Mouse (Mus musculus) brain, embryonic 14.5 days (tissue): ENCODE results near the gene Smc4. TPM values are rescaled to one million over a fixed set of nuclear protein-coding genes. Genes with fewer than 3 reads are reported as not detected.

Source experiments
- DNase-seq: peaks from one replicate; pipeline ENCODE4 v3.0.0-alpha.2; 2011; ENCODE audit warnings: low read depth
- CTCF ChIP-seq: fragments of 200-500 bp; IDR thresholded peaks from 2 replicates; pipeline ENCODE4 v1.5.1; 2012; ENCODE audit warnings: inconsistent platforms, mild to moderate bottlenecking, moderate library complexity, borderline replicate concordance; ENCODE audit not compliant: insufficient read depth, insufficient read length; ENCODE audit errors: extremely low read depth
- POLR2A ChIP-seq: fragments of 200-500 bp; IDR thresholded peaks from 2 replicates; pipeline ENCODE4 v1.6.1; 2012; ENCODE audit warnings: mild to moderate bottlenecking, inconsistent platforms, borderline replicate concordance; ENCODE audit not compliant: poor library complexity, insufficient read depth, insufficient read length, severe bottlenecking; ENCODE audit errors: extremely low read depth
- polyA plus RNA-seq: library from polyadenylated mRNA; depleted of rRNA; stranded (reverse); fragments of >200 nt; gene quantifications from 2 replicates; pipeline ENCODE4 v1.2.3, GENCODE M21; 2012; rRNA removed

The Smc4 gene
- polyA plus RNA-seq, result 21.2 and 22.0 TPM in 2 replicates

DNA sequence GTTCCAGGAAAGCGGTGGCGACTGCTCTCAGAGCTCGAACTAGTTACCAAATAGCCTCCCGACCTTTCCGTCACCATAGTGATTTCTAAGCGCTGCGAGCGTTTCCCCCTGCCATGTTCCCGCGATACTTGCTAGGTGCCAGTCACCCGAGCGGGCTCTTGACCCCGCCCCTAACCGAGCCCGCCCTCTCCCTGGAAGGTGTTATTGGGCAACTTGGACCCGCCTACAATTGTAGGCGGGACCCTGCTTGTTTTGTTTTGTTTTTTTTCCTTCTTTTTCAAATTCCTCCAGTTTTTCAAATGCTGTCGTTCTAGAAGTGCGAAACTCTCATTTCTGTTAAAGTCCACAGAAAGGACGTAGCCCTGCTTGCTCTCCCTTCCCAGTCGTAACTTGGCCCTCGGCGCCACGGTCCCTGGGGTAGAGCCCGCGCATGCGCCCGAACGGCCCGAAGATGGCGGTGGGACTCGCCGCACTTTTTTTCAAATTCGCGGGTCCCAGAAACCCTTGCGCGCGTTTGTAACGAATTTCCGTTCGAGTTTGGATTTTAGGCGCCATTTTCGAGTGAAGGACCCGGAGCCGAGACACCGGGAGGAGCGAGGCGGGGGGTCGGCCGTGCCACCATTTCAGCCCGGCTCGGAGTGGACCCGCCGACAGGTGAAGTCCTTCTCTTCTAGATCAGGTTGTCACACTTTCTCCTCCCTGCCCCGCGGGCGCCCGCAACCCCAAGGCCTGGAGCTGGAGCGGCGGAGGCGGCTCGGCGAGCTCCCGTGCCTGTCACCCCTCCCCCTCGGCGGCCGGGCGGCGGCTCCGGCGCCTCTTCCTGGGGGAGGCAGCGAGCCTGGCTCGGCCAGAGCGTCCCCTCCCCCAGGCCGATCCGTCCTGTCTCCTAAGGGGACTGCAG, at the start of gene Smc4, which contains the start of gene Ift80:
Gene Smc4, plus strand, starts transcription at position 302 of the 901 bp plus-strand sequence.
Gene Ift80, minus strand, starts transcription at position 134 of the 901 bp plus-strand sequence.
- peak; percentile 99 for DNase-seq
- TF ChIP-seq CTCF (no peak), POLR2A (no peak)

DNA sequence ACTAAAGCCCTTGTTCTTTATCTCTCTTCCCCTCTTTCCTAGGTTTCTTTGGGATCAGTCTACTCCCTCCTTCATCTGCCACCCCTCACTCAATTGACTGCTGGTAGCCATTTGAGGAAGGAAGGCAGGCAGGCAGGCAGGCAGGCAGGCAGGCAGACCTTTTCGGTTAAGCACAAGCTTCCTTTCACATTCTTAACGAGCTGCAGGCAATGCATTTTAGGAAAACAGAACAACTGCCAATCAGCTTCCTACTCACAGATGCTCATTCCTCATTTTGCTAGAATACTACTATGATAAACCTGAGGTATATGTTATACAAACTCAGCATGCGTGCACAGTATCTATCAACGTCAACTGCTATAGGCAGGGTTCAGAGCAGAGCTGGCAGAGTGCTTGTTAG, 48.1 kb upstream of the Smc4 start:
- TF ChIP-seq CTCF, result no peak
- TF ChIP-seq POLR2A, result no peak
- DNase-seq, result no peak

DNA sequence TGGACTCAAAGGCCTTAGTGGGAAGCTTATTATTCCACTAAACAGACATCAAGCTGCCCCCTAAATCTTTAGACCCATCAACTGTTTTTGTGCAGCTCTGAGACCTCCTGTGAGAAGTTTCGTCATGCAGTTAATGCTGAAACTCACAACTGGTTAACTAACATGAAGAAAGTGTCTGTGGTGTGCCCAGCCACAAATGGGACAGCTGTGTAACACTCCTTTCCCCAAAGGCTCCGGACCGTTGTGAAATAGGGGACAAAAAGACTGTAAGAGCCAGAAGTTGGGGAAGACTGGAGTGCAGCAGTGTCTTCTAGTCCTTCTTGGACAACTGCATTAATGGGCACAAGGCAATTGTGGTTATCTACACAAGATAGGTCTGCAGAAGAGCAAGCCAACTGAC, 47.1 kb upstream of the Smc4 start:
- TF ChIP-seq POLR2A (no peak), CTCF (no peak)
- DNase-seq, result no peak

DNA sequence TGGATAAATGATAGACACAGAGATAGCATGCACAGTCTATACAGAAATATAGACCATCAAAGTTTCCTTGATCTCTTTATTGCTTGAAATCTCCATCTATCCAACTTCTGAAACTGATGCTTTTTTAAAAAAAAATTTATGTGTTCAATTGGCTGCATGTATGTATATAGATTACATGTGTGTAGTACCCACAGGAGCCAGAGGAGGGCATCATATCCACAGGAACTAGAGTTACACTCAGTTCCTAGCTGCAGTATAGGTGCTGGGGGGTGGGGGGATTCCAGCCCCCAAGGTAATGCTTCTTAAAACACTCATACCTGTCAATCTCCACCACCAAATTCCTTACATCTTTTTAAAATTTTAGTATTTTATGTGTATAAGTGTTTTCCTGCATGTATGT, 39.9 kb upstream of the Smc4 start:
- DNase-seq, result no peak
- TF ChIP-seq CTCF, result peak; percentile 4; the same call in 1 of the 2 replicates
- TF ChIP-seq POLR2A, result no peak

DNA sequence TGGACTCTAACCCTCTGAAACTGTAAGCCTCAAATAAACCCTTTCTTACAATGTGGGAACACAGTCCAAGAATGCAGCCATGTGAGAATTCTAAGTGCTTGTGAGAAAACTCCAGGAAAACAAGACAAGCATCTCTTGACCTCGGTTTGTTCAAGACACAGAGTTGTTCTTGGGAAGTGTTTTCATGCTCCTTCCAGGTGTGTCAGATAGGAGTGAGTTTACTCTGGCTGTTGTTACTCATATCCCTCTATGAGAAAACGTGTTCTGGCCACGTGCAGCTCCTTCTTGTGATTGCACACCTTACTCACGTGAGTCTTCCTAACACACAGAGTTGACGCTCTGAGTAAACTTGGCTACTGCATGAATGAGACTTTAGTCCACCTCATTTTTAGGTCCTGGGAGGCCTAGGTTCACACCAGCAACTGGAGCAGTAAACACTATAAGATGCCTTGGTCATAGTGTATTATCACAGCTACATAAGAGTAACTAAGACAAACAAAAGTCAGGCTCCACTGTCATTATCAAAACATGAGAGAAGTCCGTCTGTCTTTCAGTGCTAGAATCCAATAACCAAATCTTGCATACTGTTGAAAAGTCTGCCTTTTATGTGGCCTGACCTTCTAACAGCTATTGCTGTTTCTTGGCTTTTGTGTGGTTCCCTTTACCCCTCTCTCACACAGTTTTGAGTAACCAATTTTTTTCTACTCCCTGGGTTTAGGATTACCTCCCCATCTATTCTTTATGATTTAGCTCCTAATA, 37.8 kb upstream of the Smc4 start:
- TF ChIP-seq POLR2A (no peak), CTCF (no peak)
- no peak for DNase-seq

DNA sequence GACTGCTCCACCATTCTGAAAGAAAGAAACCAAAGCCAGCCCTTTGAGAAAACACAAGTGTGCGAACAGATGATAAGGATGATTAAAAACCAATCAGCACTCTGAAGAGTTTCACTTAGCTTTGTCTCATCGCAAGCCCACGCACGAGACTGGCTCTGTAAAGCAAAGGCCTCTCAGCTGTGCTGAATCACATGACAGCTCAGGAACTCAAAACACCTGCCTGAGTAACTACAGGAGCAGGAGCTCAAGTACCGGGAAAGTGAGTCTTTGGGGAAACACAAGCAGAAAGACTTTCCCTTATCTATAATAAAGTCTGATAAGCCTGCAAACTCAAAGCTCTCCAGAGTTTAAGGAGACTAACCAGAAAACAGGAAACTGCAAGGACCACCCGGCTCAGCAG, 37.1 kb upstream of the Smc4 start:
- DNase-seq, result no peak
- TF ChIP-seq CTCF, result no peak
- TF ChIP-seq POLR2A, result no peak

DNA sequence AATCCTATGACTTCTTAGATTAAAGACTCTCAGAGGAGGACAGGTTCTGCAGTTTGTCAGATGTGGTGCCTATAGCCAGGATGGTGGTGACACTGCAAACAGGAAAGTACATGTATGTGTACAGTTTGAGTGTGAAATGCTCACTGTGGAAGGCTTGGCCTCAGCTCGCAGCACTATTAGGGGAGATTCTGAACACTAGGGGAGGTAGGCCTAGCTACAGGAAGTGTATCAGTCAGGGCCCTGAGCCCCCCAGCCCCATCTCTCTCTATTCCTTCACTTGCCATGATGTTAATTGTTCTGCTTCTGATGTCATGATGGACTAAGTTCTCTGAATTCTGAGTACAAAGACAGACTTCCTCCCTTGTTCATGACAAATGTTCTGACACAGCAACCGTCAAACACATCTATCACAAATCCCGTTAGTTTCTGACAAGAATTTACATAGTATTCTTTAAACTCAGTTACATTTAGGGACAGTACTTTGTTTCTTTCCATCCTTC, 35.4 kb upstream of the Smc4 start:
- DNase-seq, result no peak
- TF ChIP-seq CTCF, result no peak
- no peak for TF ChIP-seq POLR2A

DNA sequence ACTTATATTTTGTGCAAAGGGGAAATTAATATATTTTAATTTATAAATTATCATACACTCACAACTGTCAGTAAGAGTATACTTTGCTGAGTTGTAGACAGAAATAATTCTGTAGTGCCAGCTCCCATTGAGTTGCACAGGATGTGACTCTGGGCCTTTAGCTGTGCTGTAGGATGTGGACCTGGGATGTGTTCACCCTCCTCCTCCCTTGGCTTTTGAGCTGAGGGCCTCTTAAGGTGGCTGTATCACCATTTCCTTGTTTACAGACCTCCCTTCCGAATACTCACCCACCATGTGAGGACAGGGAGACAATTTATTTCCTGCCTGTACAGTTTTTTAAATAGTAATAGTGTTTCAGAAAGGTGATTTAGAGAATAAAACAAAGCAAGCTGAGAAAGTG, 31.0 kb upstream of the Smc4 start:
- no peak for TF ChIP-seq POLR2A
- no peak for TF ChIP-seq CTCF
- DNase-seq, result no peak

DNA sequence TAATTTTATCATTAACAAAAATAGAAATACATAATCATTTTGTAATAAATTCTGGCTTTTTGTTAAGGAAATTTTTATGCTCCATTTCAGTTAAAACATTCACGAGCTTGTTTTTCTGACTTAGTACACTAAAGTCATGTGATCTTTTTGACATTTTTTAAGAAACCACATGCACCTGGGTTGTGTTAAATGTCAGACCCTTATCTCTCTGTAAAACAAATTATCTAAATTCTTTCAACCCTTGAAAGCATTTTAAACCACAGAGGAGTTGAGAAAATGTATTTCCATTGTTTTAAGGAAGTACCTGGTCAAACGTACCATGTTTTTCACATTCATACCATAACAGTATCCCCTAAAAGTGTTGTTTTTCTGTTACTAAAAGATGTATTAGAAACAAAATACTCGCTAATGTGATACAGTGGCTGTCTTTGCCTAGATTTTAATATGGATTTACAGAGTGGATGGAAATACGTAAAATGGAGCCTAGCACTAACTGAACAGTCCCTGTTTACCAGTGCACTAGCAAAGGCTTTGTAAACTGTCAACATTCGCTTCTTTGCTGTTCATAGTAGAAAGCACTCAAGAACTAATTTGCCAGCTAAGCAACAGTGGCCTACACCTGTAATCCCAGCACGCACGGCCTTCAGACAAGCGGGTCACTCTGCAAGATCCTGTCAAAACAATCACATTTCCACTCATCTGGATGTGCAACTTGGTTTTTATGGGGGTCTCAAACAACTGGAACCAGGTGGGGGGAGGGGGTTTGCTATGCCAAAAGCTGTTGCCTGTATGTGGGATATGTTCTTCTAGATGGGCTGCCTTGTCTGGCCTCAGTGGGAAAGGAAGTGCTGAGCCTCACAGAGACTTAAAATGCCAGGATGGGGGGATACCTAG, 29.7 kb upstream of the Smc4 start:
- TF ChIP-seq POLR2A (no peak), CTCF (no peak)
- DNase-seq, result no peak
